Mouse (Mus musculus) liver, embryonic 14.5 days (tissue): ENCODE measurements at regions not wholly inside any gene's neighbourhood (a gene's known extent, or its start where the extent isn't known, plus 50 kb on each side); places are given as distances from the start of the nearest gene placed in this dataset.

Experiments used
- ATAC-seq: fragments of 200-750 bp; cut with Nextera tagmentation; 2 replicates; pipeline ENCODE4 v1.8.0; 2017; ENCODE audit warnings: moderate number of reproducible peaks, mild to moderate bottlenecking, moderate library complexity; ENCODE audit not compliant: insufficient read depth
- DNase-seq, 3 experiments: peaks; one replicate each; pipeline ENCODE4 v3.0.0-alpha.2; 2012 to 2013; ENCODE audit warnings: low read depth in 3 of 3, low spot score in 3 of 3
- H3K27ac ChIP-seq: fragments of 300-500 bp; sonication (generic); 2 replicates; pipeline ENCODE4 v1.5.1; 2014; ENCODE audit warnings: moderate library complexity, mild to moderate bottlenecking, control low read depth, inconsistent platforms
- H3K27me3 ChIP-seq: fragments of 300-500 bp; sonication (generic); 2 replicates; pipeline ENCODE4 v1.6.1; 2014; ENCODE audit warnings: mild to moderate bottlenecking, low read length, moderate library complexity; ENCODE audit not compliant: control insufficient read depth, insufficient read depth
- H3K36me3 ChIP-seq: fragments of 300-500 bp; sonication (generic); replicated peaks from 2 replicates; pipeline ENCODE4 v1.6.1; 2014; ENCODE audit warnings: low read depth; ENCODE audit not compliant: control insufficient read depth, insufficient read depth
- H3K4me1 ChIP-seq, 2 experiments: fragments of 200-500 bp in 1 of 2; fragments of 300-500 bp in 1 of 2; sonication (generic) in 1 of 2; replicated peaks; 2 replicates each; pipeline ENCODE4 v1.6.1; 2012 to 2014; ENCODE audit warnings: antibody characterized with exemption in 1 of 2, inconsistent platforms in 1 of 2, low read length in 1 of 2; ENCODE audit not compliant: control insufficient read depth in 2 of 2, insufficient read depth in 2 of 2
- H3K4me2 ChIP-seq: fragments of 300-500 bp; sonication (generic); 2 replicates; pipeline ENCODE4 v1.6.1; 2014; ENCODE audit warnings: low read depth, mild to moderate bottlenecking, control low read depth, moderate library complexity
- H3K4me3 ChIP-seq, 2 experiments: fragments of 200-500 bp in 1 of 2; fragments of 300-500 bp in 1 of 2; sonication (generic) in 1 of 2; 2 replicates each; pipeline ENCODE4 v1.5.1; 2012 to 2014; ENCODE audit warnings: low read depth in 2 of 2, low read length in 2 of 2, mild to moderate bottlenecking in 2 of 2, control low read depth in 1 of 2, inconsistent platforms in 1 of 2, moderate library complexity in 1 of 2; ENCODE audit not compliant: insufficient read depth in 1 of 2
- H3K9ac ChIP-seq: fragments of 300-500 bp; sonication (generic); replicated peaks from 2 replicates; pipeline ENCODE4 v1.6.1; 2014; ENCODE audit warnings: mild to moderate bottlenecking, control low read depth, moderate library complexity
- H3K9me3 ChIP-seq: fragments of 300-500 bp; sonication (generic); 2 replicates; pipeline ENCODE4 v1.6.1; 2016; ENCODE audit warnings: low read length, mixed read lengths; ENCODE audit not compliant: control insufficient read depth
- CTCF ChIP-seq: IDR thresholded peaks from 2 replicates; pipeline ENCODE4 v1.5.1; 2016; ENCODE audit warnings: antibody characterized with exemption, low read depth, control low read depth
- EP300 ChIP-seq: IDR thresholded peaks from 2 replicates; pipeline ENCODE4 v1.6.1; 2016; ENCODE audit warnings: antibody characterized with exemption, low read depth
- WGBS: fragments of 180-500 bp; shearing (Covaris S2); extraction: QIAGEN DNeasy Blood & Tissue Kit; methylation state at CpG from one replicate; pipeline ENCODE4 v1.1.7; 2014; ENCODE audit not compliant: insufficient replicate concordance; 5-methylcytosine and 5-hydroxymethylcytosine counted together

- Histone ChIP-seq H3K9ac (no peak overlapping the region), H3K27ac (no peak overlapping the region), H3K36me3 (no peaks in the 10 kb centered on the region), H3K4me1 (no peaks in the 10 kb centered on the region), H3K9me3 (no peaks in the 10 kb centered on the region), H3K4me3 (no peak overlapping the region), H3K4me2 (no peak overlapping the region), H3K27me3 (no peaks in the 10 kb centered on the region)
- TF ChIP-seq CTCF (no peak), EP300 (no peak)
- DNase-seq (no peak), ATAC-seq (no peak)
- WGBS, result 63% methylated on average over 3 of the region's 3 CpGs
Observed at GRCm38 (mm10) chr2:84127586-84127985, 137.2 kb downstream of the Gm13691 start.

GRCm38 (mm10) chr2:84161742-84162141, 171.4 kb downstream of the Gm13691 start:
- TF ChIP-seq CTCF (no peak), EP300 (no peak)
- ATAC-seq (no peak), DNase-seq (no peak)
- no peaks in the 10 kb centered on the region for H3K4me1 ChIP-seq
- no peak overlapping the region for H3K4me3 ChIP-seq
- no peak overlapping the region for H3K27ac ChIP-seq
- no peaks in the 10 kb centered on the region for H3K36me3 ChIP-seq
- H3K27me3 ChIP-seq, result no peaks in the 10 kb centered on the region
- H3K9me3 ChIP-seq, result no peaks in the 10 kb centered on the region
- H3K4me2 ChIP-seq, result no peak overlapping the region
- H3K9ac ChIP-seq, result no peak overlapping the region

GRCm38 (mm10) chr2:84173450-84173849, 183.1 kb downstream of the Gm13691 start:
- DNase-seq, result no peak
- WGBS, result 72% methylated on average over 3 of the region's 3 CpGs

GRCm38 (mm10) chr2:84183624-84184287, 193.4 kb downstream of the Gm13691 start:
- H3K4me3 ChIP-seq, result no peak overlapping the region
- H3K9me3 ChIP-seq, result no peaks in the 10 kb centered on the region
- ATAC-seq (no peak), DNase-seq (no peak)
- H3K27me3 ChIP-seq, result no peaks in the 10 kb centered on the region
- TF ChIP-seq CTCF (no peak), EP300 (no peak)
- H3K36me3 ChIP-seq, result no peaks in the 10 kb centered on the region
- 34% methylated on average over 5 of the region's 5 CpGs for WGBS
- no peak overlapping the region for H3K9ac ChIP-seq
- H3K4me1 ChIP-seq, result peaks cover 0 to 7% of the 10 kb centered on the region in 2 experiments; a peak in 2 of 4 replicates
- no peak overlapping the region for H3K27ac ChIP-seq
- H3K4me2 ChIP-seq, result no peak overlapping the region; the same call in 1 of the 2 replicates

More at GRCm38 (mm10) chr2:84173450-84173849, 183.1 kb downstream of the Gm13691 start:
- Histone ChIP-seq H3K27me3 (no peaks in the 10 kb centered on the region), H3K36me3 (no peaks in the 10 kb centered on the region), H3K4me2 (no peak overlapping the region), H3K27ac (no peak overlapping the region), H3K9me3 (no peaks in the 10 kb centered on the region), H3K4me1 (no peaks in the 10 kb centered on the region), H3K4me3 (no peak overlapping the region), H3K9ac (no peak overlapping the region)
- TF ChIP-seq EP300 (no peak), CTCF (no peak)
- ATAC-seq, result no peak

- H3K9me3 ChIP-seq, result no peaks in the 10 kb centered on the region
- H3K9ac ChIP-seq, result no peak overlapping the region
- H3K27me3 ChIP-seq, result no peaks in the 10 kb centered on the region
- DNase-seq, result no peak
- 15% methylated on average over 19 of the region's 19 CpGs for WGBS
- H3K4me3 ChIP-seq, result peak overlapping the region in 1 of 2 experiments; percentile 14; a peak in 1 of 4 replicates
- ATAC-seq, result peak; percentile 62; the same call in 1 of the 2 replicates
- H3K4me2 ChIP-seq, result peak overlapping the region; percentile 47
- TF ChIP-seq CTCF (no peak), EP300 (no peak)
- H3K27ac ChIP-seq, result no peak overlapping the region
- H3K36me3 ChIP-seq, result no peaks in the 10 kb centered on the region
- peaks cover 0 to 7% of the 10 kb centered on the region in 2 experiments; a peak in 2 of 4 replicates for H3K4me1 ChIP-seq
Observed at GRCm38 (mm10) chr2:84184288-84185015, 194.1 kb downstream of the Gm13691 start.
